Mouse (Mus musculus): ENCODE measurements around the gene C1rl. TPM values are rescaled to one million over a fixed set of nuclear protein-coding genes. Genes with fewer than 3 reads are reported as not detected.
"Not testable (repeated sequence)": the region's sequence is repeated elsewhere in the genome, so short reads cannot be mapped to it uniquely, and the experiment has no call there.

C1rl gene
- polyA plus RNA-seq, 1 experiment, result 0.50 TPM

DNA sequence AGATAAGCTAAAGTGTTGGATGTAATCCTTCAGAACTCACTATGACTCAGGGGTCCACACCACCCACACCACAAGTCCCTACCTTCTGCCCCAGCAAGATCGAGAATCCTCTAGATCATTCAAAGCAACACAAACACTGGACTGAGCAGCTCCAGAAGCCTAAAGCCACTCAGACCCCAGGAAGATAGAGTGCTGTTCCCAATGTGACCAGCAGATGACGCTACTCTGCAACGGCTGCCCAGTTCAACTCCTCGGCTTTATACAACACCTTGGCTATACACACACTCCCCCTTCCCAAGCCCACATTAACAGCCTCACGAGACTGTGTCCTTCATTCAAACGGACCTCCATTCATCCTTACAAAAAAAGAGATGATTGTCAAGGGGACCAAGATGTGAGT, 20.1 kb upstream of the C1rl start:
- Histone ChIP-seq H3K79me3 (ENCODE audit: low read depth) (peaks cover 5% of the 10 kb centered on the region), H3K79me2 (ENCODE audit: control insufficient read depth, insufficient read depth) (peaks cover 23% of the 10 kb centered on the region), H3K36me3 (ENCODE audit: control insufficient read depth, insufficient read depth) (peaks cover 15% of the 10 kb centered on the region), H3ac (ENCODE audit: control insufficient read depth, insufficient read length, low read depth) (no peak overlapping the region), H3K27me3 (ENCODE audit: control insufficient read depth, insufficient read depth, insufficient read length) (peaks cover 9% of the 10 kb centered on the region), H3K4me3 (ENCODE audit: insufficient read depth, poor library complexity, severe bottlenecking) (no peak overlapping the region)
- peak; percentile 65 for TF ChIP-seq CTCF (IDR thresholded peaks at IDR 0.05; ENCODE audit: control insufficient read depth, insufficient read depth, insufficient read length)
- no peak for TF ChIP-seq MAX (IDR thresholded peaks at IDR 0.05)
- no peak for TF ChIP-seq FOSL1 (IDR thresholded peaks at IDR 0.05; ENCODE audit: insufficient read depth, low read length, poor library complexity, severe bottlenecking)
- no peak for TF ChIP-seq MYOD1 (IDR thresholded peaks at IDR 0.05; ENCODE audit: control insufficient read depth, insufficient read length, low read depth)

DNA sequence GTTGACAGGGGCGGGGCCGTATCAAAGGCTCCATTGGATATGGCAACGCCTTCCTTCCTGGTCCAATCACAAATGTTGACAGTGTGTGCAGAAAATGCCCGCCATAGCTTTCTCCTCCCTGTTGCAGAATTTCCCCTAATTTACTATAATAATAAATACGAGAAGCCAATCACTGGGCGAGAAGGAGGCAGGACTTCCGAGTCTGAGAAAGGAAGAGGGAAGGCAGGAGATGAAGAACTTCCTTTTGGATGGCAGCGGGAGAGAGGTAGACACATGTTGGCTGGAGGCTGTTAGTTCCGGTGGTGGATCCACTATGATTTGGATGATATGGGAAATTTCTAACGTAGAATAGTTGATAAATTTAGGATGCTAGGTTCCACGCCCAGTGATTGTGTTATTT, 18.3 kb upstream of the C1rl start:
- TF ChIP-seq CEBPB (IDR thresholded peaks at IDR 0.05; ENCODE audit: low read depth) (peak; percentile 3), MAX (IDR thresholded peaks at IDR 0.05) (peak; percentile 28), FOSL1 (IDR thresholded peaks at IDR 0.05; ENCODE audit: insufficient read depth, low read length, poor library complexity, severe bottlenecking) (no peak)
- Histone ChIP-seq H3K27me3 (ENCODE audit: control insufficient read depth, insufficient read depth, insufficient read length) (peaks cover 5% of the 10 kb centered on the region), H3K4me3 (ENCODE audit: insufficient read depth, poor library complexity, severe bottlenecking) (peak overlapping the region; percentile 91), H3K79me2 (ENCODE audit: control insufficient read depth, insufficient read depth) (peaks cover 23% of the 10 kb centered on the region), H3K36me3 (ENCODE audit: control insufficient read depth, insufficient read depth) (peaks cover 15% of the 10 kb centered on the region), H3K79me3 (ENCODE audit: low read depth) (peaks cover 5% of the 10 kb centered on the region), H3ac (ENCODE audit: control insufficient read depth, insufficient read length, low read depth) (peak overlapping the region; percentile 96)

- H3ac ChIP-seq (ENCODE audit: control insufficient read depth, insufficient read length, low read depth), result peak overlapping the region; percentile 96
- not testable (repeated sequence) for H3K79me3 ChIP-seq (ENCODE audit: low read depth); H3K27me3 ChIP-seq (ENCODE audit: control insufficient read depth, insufficient read depth, insufficient read length)
- TF ChIP-seq MAX (IDR thresholded peaks at IDR 0.05), result peak; percentile 52
- peaks cover 23% of the 10 kb centered on the region for H3K79me2 ChIP-seq (ENCODE audit: control insufficient read depth, insufficient read depth)
- H3K36me3 ChIP-seq (ENCODE audit: control insufficient read depth, insufficient read depth), result peaks cover 15% of the 10 kb centered on the region
- peak overlapping the region; percentile 91 for H3K4me3 ChIP-seq (ENCODE audit: insufficient read depth, poor library complexity, severe bottlenecking)
Measured at GRCm38 (mm10) chr6:124475335-124476075, 17.4 kb upstream of the C1rl start.

GRCm38 (mm10) chr6:124476216-124476615, 16.7 kb upstream of the C1rl start:
- Histone ChIP-seq H3ac (ENCODE audit: control insufficient read depth, insufficient read length, low read depth) (peak overlapping the region; percentile 62), H3K27me3 (ENCODE audit: control insufficient read depth, insufficient read depth, insufficient read length) (no peaks in the 10 kb centered on the region), H3K4me3 (ENCODE audit: insufficient read depth, poor library complexity, severe bottlenecking) (peak overlapping the region; percentile 91), H3K36me3 (ENCODE audit: control insufficient read depth, insufficient read depth) (peaks cover 15% of the 10 kb centered on the region), H3K79me3 (ENCODE audit: low read depth) (peaks cover 5% of the 10 kb centered on the region), H3K79me2 (ENCODE audit: control insufficient read depth, insufficient read depth) (peaks cover 23% of the 10 kb centered on the region)
- TF ChIP-seq USF1 (IDR thresholded peaks at IDR 0.05; ENCODE audit: low read depth), result no peak
- no peak for TF ChIP-seq MAX (IDR thresholded peaks at IDR 0.05)
- no peak for TF ChIP-seq FOSL1 (IDR thresholded peaks at IDR 0.05; ENCODE audit: insufficient read depth, low read length, poor library complexity, severe bottlenecking)
- TF ChIP-seq MYOG (IDR thresholded peaks at IDR 0.05; ENCODE audit: control insufficient read depth, extremely low read depth, insufficient read length), result no peak
- no peak for TF ChIP-seq CTCF (IDR thresholded peaks at IDR 0.05; ENCODE audit: control insufficient read depth, insufficient read depth, insufficient read length)
- TF ChIP-seq MYOD1 (IDR thresholded peaks at IDR 0.05; ENCODE audit: control insufficient read depth, insufficient read length, low read depth), result no peak
- no peak for TF ChIP-seq CEBPB (IDR thresholded peaks at IDR 0.05; ENCODE audit: low read depth)

GRCm38 (mm10) chr6:124476796-124477195, 16.1 kb upstream of the C1rl start:
- Histone ChIP-seq H3K4me3 (ENCODE audit: insufficient read depth, poor library complexity, severe bottlenecking) (peak overlapping the region; percentile 18), H3K79me3 (ENCODE audit: low read depth) (peaks cover 5% of the 10 kb centered on the region), H3K79me2 (ENCODE audit: control insufficient read depth, insufficient read depth) (peaks cover 23% of the 10 kb centered on the region), H3K36me3 (ENCODE audit: control insufficient read depth, insufficient read depth) (peaks cover 15% of the 10 kb centered on the region), H3ac (ENCODE audit: control insufficient read depth, insufficient read length, low read depth) (peak overlapping the region; percentile 41), H3K27me3 (ENCODE audit: control insufficient read depth, insufficient read depth, insufficient read length) (no peaks in the 10 kb centered on the region)
- TF ChIP-seq CEBPB (IDR thresholded peaks at IDR 0.05; ENCODE audit: low read depth) (no peak), MYOG (IDR thresholded peaks at IDR 0.05; ENCODE audit: control insufficient read depth, extremely low read depth, insufficient read length) (no peak), FOSL1 (IDR thresholded peaks at IDR 0.05; ENCODE audit: insufficient read depth, low read length, poor library complexity, severe bottlenecking) (no peak), USF1 (IDR thresholded peaks at IDR 0.05; ENCODE audit: low read depth) (no peak)

DNA sequence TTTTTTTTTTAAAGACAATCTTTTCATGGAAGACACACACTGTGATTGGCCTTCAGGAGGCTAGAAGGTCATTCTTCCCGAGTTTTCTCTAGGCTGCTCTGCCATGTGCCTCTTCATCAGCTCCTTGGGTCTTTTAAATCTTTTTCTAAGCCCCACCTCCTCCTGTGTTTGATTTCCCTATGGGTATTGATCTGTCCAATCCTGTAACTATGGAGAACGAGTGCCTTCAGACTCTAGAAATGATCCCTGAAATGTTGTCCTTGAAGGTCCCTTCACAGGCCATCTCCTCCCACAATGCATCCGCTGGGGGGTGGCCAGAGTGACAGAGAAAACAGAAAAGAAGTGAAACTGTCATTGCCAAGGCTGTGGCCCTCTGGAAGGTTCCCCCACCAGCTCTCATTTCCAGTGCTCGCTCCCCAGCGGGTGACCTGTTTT, 15.7 kb upstream of the C1rl start:
- Histone ChIP-seq H3K27me3 (ENCODE audit: control insufficient read depth, insufficient read depth, insufficient read length) (no peaks in the 10 kb centered on the region), H3K79me3 (ENCODE audit: low read depth) (peaks cover 5% of the 10 kb centered on the region), H3K79me2 (ENCODE audit: control insufficient read depth, insufficient read depth) (peaks cover 23% of the 10 kb centered on the region), H3ac (ENCODE audit: control insufficient read depth, insufficient read length, low read depth) (peak overlapping the region; percentile 9), H3K4me3 (ENCODE audit: insufficient read depth, poor library complexity, severe bottlenecking) (peak overlapping the region; percentile 18), H3K36me3 (ENCODE audit: control insufficient read depth, insufficient read depth) (peaks cover 15% of the 10 kb centered on the region)
- no peak for TF ChIP-seq MAX (IDR thresholded peaks at IDR 0.05)
- no peak for TF ChIP-seq MYOG (IDR thresholded peaks at IDR 0.05; ENCODE audit: control insufficient read depth, extremely low read depth, insufficient read length)
- TF ChIP-seq MYOD1 (IDR thresholded peaks at IDR 0.05; ENCODE audit: control insufficient read depth, insufficient read length, low read depth), result no peak
- no peak for TF ChIP-seq FOSL1 (IDR thresholded peaks at IDR 0.05; ENCODE audit: insufficient read depth, low read length, poor library complexity, severe bottlenecking)
- TF ChIP-seq CTCF (IDR thresholded peaks at IDR 0.05; ENCODE audit: control insufficient read depth, insufficient read depth, insufficient read length), result no peak
- TF ChIP-seq CEBPB (IDR thresholded peaks at IDR 0.05; ENCODE audit: low read depth), result no peak
- TF ChIP-seq USF1 (IDR thresholded peaks at IDR 0.05; ENCODE audit: low read depth), result no peak
